Mouse (Mus musculus): ENCODE results near the gene Echs1.

DNA sequence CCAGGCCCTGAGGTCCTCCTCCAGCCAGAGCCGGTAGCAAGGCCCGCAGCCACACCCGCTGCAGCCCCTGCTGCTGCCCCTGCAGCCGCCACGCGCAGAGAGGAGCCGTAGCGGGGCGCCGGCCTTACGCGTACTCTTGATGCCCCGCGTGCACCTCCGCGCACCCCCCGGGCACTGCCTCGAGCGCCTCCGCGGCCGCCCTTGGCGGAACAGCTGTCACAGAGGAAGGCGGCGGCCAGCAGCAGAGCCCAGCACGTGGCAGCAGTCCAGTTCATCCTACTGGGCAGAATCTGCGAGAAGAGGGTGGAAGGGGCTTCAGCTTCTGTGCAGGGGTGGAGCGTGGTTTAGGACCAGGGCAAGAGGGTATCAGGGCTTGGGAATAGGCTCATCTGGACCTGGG lies 37.1 kb upstream of the Echs1 start:
- TF ChIP-seq CTCF (IDR thresholded peaks at IDR 0.05; ENCODE audit: borderline replicate concordance, extremely low read depth, insufficient read depth, insufficient read length) = no peak
- TF ChIP-seq POLR2A (IDR thresholded peaks at IDR 0.05; ENCODE audit: borderline replicate concordance, extremely low read depth, insufficient read depth, insufficient read length, poor library complexity, severe bottlenecking) = no peak

Data from brain, embryonic 14.5 days (tissue).